Mouse (Mus musculus): ENCODE data around the gene Atp10a. TPM values are rescaled to one million over a fixed set of nuclear protein-coding genes. Genes with fewer than 3 reads are reported as not detected.

Gene Atp10a
- total RNA-seq, 1 experiment: 7.3 TPM

DNA sequence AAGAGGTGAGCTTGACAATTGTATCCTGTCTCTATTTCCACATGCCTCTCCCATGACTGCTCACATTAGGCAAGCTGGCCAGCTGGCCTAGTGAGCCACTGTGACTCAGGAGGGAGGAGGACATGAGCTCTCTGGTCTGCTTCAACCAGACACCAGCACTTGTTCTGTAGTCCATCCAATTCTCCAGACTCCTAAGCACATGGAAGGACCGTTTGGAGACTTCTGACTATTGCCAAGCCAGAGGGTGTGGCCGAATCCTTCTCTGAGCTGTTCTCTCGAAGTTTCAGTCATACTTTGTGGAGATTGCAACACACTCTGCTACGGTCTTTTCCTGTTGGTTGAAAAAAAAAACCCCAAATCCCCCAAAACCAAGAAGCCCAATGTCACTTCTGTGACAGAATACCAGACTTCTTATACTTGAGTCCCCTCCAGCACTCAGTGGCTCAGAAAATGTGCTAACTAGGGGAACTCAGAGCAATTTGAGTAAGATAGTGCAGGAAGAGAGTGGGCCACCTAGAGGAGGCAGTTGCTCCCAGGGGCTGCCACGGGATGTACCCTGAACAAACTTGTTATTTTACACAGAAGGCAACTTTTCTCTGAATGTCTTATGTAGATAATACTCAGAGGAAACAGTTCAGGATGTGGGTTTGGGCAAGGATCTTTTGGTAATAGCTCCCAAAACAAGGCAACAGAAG, 21.3 kb downstream of the Atp10a start:
- no peak for DNase-seq (ENCODE audit: low read depth, low spot score)
- H3K9ac ChIP-seq (ENCODE audit: insufficient read depth, low read depth, low read length, poor library complexity, severe bottlenecking): no peak overlapping the region
- in situ Hi-C loops (cut with MboI; ENCODE audit: low sequenced_read_pairs in 2 of 2, unreplicated experiment in 2 of 2): no loop called here
- no peaks in the 10 kb centered on the region for H3K9me3 ChIP-seq (ENCODE audit: control insufficient read depth, insufficient read depth, low read depth, low read length)
- no peak overlapping the region for H3K4me3 ChIP-seq (ENCODE audit: insufficient read depth in 1 of 2, low read depth in 1 of 2, low read length in 2 of 2, poor library complexity in 1 of 2, severe bottlenecking in 1 of 2)
- TF ChIP-seq ZC3H11A (IDR thresholded peaks at IDR 0.05; ENCODE audit: borderline replicate concordance, low read depth, low read length): no peak
- no peak for TF ChIP-seq HCFC1 (IDR thresholded peaks at IDR 0.05; ENCODE audit: borderline replicate concordance, insufficient read depth, low read length)
- TF ChIP-seq ZNF384 (IDR thresholded peaks at IDR 0.05; ENCODE audit: low read depth, low read length): no peak
- no peak for TF ChIP-seq CHD2 (IDR thresholded peaks at IDR 0.05; ENCODE audit: low read depth, low read length)
- no peak for TF ChIP-seq MAFK (IDR thresholded peaks at IDR 0.05; ENCODE audit: insufficient read depth, low read depth, low read length)
- H3K4me1 ChIP-seq (ENCODE audit: control insufficient read depth in 2 of 2, insufficient read depth in 2 of 2, low read length in 2 of 2, poor library complexity in 1 of 2): no peaks in the 10 kb centered on the region
- H3K36me3 ChIP-seq (ENCODE audit: control insufficient read depth, insufficient read depth, low read length, poor library complexity, severe bottlenecking): no peaks in the 10 kb centered on the region
- H3K27ac ChIP-seq (ENCODE audit: insufficient read depth, low read depth, low read length, poor library complexity, severe bottlenecking): no peak overlapping the region

DNA sequence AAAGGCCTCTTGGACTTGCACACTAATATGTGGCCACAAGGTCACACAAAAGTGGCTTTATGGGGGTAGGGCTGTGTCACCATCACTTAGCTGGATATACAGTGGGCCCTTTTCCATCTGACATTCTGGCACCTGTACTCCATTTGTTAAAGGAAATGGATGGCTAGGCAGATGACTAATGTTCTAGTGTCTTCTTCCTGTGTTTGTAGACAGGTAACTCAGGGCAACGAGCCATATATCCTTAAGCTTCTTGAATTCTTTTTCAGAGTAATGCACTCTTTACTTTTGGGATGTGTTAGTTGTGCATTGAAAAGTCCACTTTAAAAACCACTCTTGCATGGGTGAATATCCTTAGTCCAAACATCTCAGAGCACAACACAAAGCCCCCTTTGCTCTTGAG, 30.0 kb downstream of the Atp10a start:
- no peaks in the 10 kb centered on the region for H3K4me1 ChIP-seq (ENCODE audit: control insufficient read depth in 2 of 2, insufficient read depth in 2 of 2, low read length in 2 of 2, poor library complexity in 1 of 2)
- in situ Hi-C loops (cut with MboI; ENCODE audit: low sequenced_read_pairs in 2 of 2, unreplicated experiment in 2 of 2): no loop called here
- no peak for DNase-seq (ENCODE audit: low read depth, low spot score)

DNA sequence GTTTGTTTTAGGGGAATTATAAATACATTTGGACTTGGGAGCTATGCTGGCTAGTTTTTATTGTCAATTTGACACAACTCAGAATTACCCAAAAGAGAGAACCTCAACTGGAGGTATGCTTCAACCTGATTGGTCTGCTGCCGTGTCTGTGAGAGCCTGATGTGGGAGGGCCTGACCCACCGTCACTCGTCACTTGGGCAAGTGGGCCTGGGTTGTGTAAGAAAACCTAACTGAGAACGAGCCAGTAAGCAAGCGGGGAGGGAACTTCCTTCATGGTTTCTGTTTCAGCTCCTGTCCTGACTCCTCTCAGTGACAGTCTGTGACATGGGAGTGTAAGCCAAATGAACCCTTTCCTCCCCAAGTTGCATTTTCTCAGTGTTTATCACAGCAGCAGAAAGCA, 30.6 kb downstream of the Atp10a start:
- Histone ChIP-seq H3K36me3 (ENCODE audit: control insufficient read depth, insufficient read depth, low read length, poor library complexity, severe bottlenecking) (no peaks in the 10 kb centered on the region), H3K9me3 (ENCODE audit: control insufficient read depth, insufficient read depth, low read depth, low read length) (no peaks in the 10 kb centered on the region), H3K27ac (ENCODE audit: insufficient read depth, low read depth, low read length, poor library complexity, severe bottlenecking) (no peak overlapping the region), H3K4me1 (ENCODE audit: control insufficient read depth in 2 of 2, insufficient read depth in 2 of 2, low read length in 2 of 2, poor library complexity in 1 of 2) (no peaks in the 10 kb centered on the region), H3K9ac (ENCODE audit: insufficient read depth, low read depth, low read length, poor library complexity, severe bottlenecking) (no peak overlapping the region), H3K4me3 (ENCODE audit: insufficient read depth in 1 of 2, low read depth in 1 of 2, low read length in 2 of 2, poor library complexity in 1 of 2, severe bottlenecking in 1 of 2) (no peak overlapping the region)
- TF ChIP-seq ZC3H11A (IDR thresholded peaks at IDR 0.05; ENCODE audit: borderline replicate concordance, low read depth, low read length): no peak
- TF ChIP-seq HCFC1 (IDR thresholded peaks at IDR 0.05; ENCODE audit: borderline replicate concordance, insufficient read depth, low read length): no peak
- TF ChIP-seq ZNF384 (IDR thresholded peaks at IDR 0.05; ENCODE audit: low read depth, low read length): no peak
- DNase-seq (ENCODE audit: low read depth, low spot score): no peak
- in situ Hi-C loops (cut with MboI; ENCODE audit: low sequenced_read_pairs in 2 of 2, unreplicated experiment in 2 of 2): no loop called here

More for the DNA sequence above, 30.0 kb downstream of the Atp10a start:
- no peak for TF ChIP-seq CHD2 (IDR thresholded peaks at IDR 0.05; ENCODE audit: low read depth, low read length)
- no peak for TF ChIP-seq ZNF384 (IDR thresholded peaks at IDR 0.05; ENCODE audit: low read depth, low read length)
- no peak for TF ChIP-seq HCFC1 (IDR thresholded peaks at IDR 0.05; ENCODE audit: borderline replicate concordance, insufficient read depth, low read length)
- TF ChIP-seq ZC3H11A (IDR thresholded peaks at IDR 0.05; ENCODE audit: borderline replicate concordance, low read depth, low read length): no peak
- no peak for TF ChIP-seq MAFK (IDR thresholded peaks at IDR 0.05; ENCODE audit: insufficient read depth, low read depth, low read length)
- no peak overlapping the region for H3K9ac ChIP-seq (ENCODE audit: insufficient read depth, low read depth, low read length, poor library complexity, severe bottlenecking)
- H3K36me3 ChIP-seq (ENCODE audit: control insufficient read depth, insufficient read depth, low read length, poor library complexity, severe bottlenecking): no peaks in the 10 kb centered on the region
- no peak overlapping the region for H3K27ac ChIP-seq (ENCODE audit: insufficient read depth, low read depth, low read length, poor library complexity, severe bottlenecking)
- H3K9me3 ChIP-seq (ENCODE audit: control insufficient read depth, insufficient read depth, low read depth, low read length): no peaks in the 10 kb centered on the region
- no peak overlapping the region for H3K4me3 ChIP-seq (ENCODE audit: insufficient read depth in 1 of 2, low read depth in 1 of 2, low read length in 2 of 2, poor library complexity in 1 of 2, severe bottlenecking in 1 of 2)

- no peaks in the 10 kb centered on the region for H3K4me1 ChIP-seq (ENCODE audit: control insufficient read depth in 2 of 2, insufficient read depth in 2 of 2, low read length in 2 of 2, poor library complexity in 1 of 2)
- H3K9me3 ChIP-seq (ENCODE audit: control insufficient read depth, insufficient read depth, low read depth, low read length): no peaks in the 10 kb centered on the region
- no peak for DNase-seq (ENCODE audit: low read depth, low spot score)
- in situ Hi-C loops (cut with MboI; ENCODE audit: low sequenced_read_pairs in 2 of 2, unreplicated experiment in 2 of 2): no loop called here
- TF ChIP-seq CHD2 (IDR thresholded peaks at IDR 0.05; ENCODE audit: low read depth, low read length) (no peak), MAFK (IDR thresholded peaks at IDR 0.05; ENCODE audit: insufficient read depth, low read depth, low read length) (no peak), HCFC1 (IDR thresholded peaks at IDR 0.05; ENCODE audit: borderline replicate concordance, insufficient read depth, low read length) (no peak), ZNF384 (IDR thresholded peaks at IDR 0.05; ENCODE audit: low read depth, low read length) (no peak), ZC3H11A (IDR thresholded peaks at IDR 0.05; ENCODE audit: borderline replicate concordance, low read depth, low read length) (no peak)
- H3K27ac ChIP-seq (ENCODE audit: insufficient read depth, low read depth, low read length, poor library complexity, severe bottlenecking): no peak overlapping the region
- H3K9ac ChIP-seq (ENCODE audit: insufficient read depth, low read depth, low read length, poor library complexity, severe bottlenecking): no peak overlapping the region
- no peak overlapping the region for H3K4me3 ChIP-seq (ENCODE audit: insufficient read depth in 1 of 2, low read depth in 1 of 2, low read length in 2 of 2, poor library complexity in 1 of 2, severe bottlenecking in 1 of 2)
- H3K36me3 ChIP-seq (ENCODE audit: control insufficient read depth, insufficient read depth, low read length, poor library complexity, severe bottlenecking): no peaks in the 10 kb centered on the region
These were observed 31.0 kb downstream of the Atp10a start for GRCm38 (mm10) chr7:58686997-58687396.

Data from ES-E14 (cell line).